Mouse (Mus musculus): ENCODE measurements around the gene Mgat5. TPM values are rescaled to one million over a fixed set of nuclear protein-coding genes. Genes with fewer than 3 reads are reported as not detected.

Gene Mgat5
- total and polyA plus RNA-seq, 2 experiments from 2014 or later = 2.1 to 11.2 TPM

GRCm38 (mm10) chr1:127273363-127273762, 68.5 kb downstream of the Mgat5 start:
- WGBS = 38% methylated on average over 5 of the region's 5 CpGs
- Histone ChIP-seq H3K4me1 (ENCODE audit: control insufficient read depth, insufficient read depth) (peaks cover 16% of the 10 kb centered on the region), H3K27me3 (ENCODE audit: control insufficient read depth, insufficient read depth, low read length) (no peaks in the 10 kb centered on the region), H3K9me3 (replicated peaks; ENCODE audit: control insufficient read depth, low read length) (no peaks in the 10 kb centered on the region), H3K9ac (replicated peaks; ENCODE audit: low read depth, low read length) (no peak overlapping the region), H3K27ac (ENCODE audit: low read depth) (peak overlapping the region; percentile 83), H3K4me3 (ENCODE audit: low read depth, low read length) (no peak overlapping the region), H3K36me3 (replicated peaks; ENCODE audit: control insufficient read depth, insufficient read depth, low read length) (no peaks in the 10 kb centered on the region), H3K4me2 (ENCODE audit: low read depth, low read length) (peak overlapping the region; percentile 8; the same call in 1 of the 2 replicates)
- peak; percentile 77 for ATAC-seq (ENCODE audit: insufficient read depth, low read depth)
- no peak for TF ChIP-seq CTCF (IDR thresholded peaks at IDR 0.05; ENCODE audit: low read depth)
- TF ChIP-seq EP300 (IDR thresholded peaks at IDR 0.05; ENCODE audit: low read depth) = no peak
- peak; percentile 57 for DNase-seq (ENCODE audit: low spot score)

DNA sequence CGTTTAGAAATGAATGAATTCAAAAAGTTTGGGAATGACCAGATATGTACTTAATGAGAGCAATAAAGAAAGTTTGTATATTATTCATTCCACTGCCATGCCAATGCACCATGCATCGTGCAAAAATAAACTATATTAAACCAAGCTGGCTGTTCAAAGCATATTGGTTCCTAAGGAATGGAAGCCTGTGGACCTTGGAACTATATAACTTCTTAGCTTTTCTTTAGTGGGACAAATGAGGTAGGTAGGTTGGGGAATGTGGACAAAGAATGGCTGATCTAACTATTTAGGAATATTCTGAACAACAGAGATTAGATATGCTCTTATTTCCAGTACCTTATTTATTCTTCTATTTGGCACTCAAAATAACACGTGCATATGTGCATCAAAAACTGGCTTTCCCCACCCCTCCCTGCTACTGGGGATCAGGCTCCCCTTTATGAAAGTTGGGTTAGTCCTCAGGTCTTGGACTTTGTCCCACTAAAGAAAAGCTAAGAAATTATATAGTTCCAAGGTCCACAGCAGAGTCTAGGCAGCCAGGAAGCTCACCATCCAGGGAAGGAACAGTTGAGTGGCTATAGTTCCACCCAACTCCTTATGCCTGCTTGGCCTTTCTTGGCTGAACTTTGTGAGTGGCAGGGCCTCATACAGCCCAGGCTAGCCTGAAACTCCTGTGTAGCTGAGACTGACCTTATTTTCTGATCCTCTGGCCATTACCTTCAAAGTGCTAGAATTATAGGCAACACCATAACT, 70.9 kb downstream of the Mgat5 start:
- Histone ChIP-seq H3K4me1 (ENCODE audit: control insufficient read depth, insufficient read depth) (peaks cover 16% of the 10 kb centered on the region), H3K36me3 (replicated peaks; ENCODE audit: control insufficient read depth, insufficient read depth, low read length) (no peaks in the 10 kb centered on the region), H3K9me3 (replicated peaks; ENCODE audit: control insufficient read depth, low read length) (no peaks in the 10 kb centered on the region), H3K27ac (ENCODE audit: low read depth) (no peak overlapping the region), H3K27me3 (ENCODE audit: control insufficient read depth, insufficient read depth, low read length) (no peaks in the 10 kb centered on the region), H3K9ac (replicated peaks; ENCODE audit: low read depth, low read length) (no peak overlapping the region), H3K4me3 (ENCODE audit: low read depth, low read length) (no peak overlapping the region), H3K4me2 (ENCODE audit: low read depth, low read length) (no peak overlapping the region)
- ATAC-seq (ENCODE audit: insufficient read depth, low read depth) = no peak
- no peak for DNase-seq (ENCODE audit: low spot score)
- 86% methylated on average over 3 of the region's 3 CpGs for WGBS
- TF ChIP-seq EP300 (IDR thresholded peaks at IDR 0.05; ENCODE audit: low read depth) (no peak), CTCF (IDR thresholded peaks at IDR 0.05; ENCODE audit: low read depth) (no peak)

GRCm38 (mm10) chr1:127278067-127278466, 73.3 kb downstream of the Mgat5 start:
- no peak overlapping the region for H3K27ac ChIP-seq (ENCODE audit: low read depth)
- no peak overlapping the region for H3K4me3 ChIP-seq (ENCODE audit: low read depth, low read length)
- no peaks in the 10 kb centered on the region for H3K36me3 ChIP-seq (replicated peaks; ENCODE audit: control insufficient read depth, insufficient read depth, low read length)
- DNase-seq (ENCODE audit: low spot score) = no peak
- WGBS = 91% methylated on average over 3 of the region's 3 CpGs
- H3K4me1 ChIP-seq (ENCODE audit: control insufficient read depth, insufficient read depth) = peaks cover 12% of the 10 kb centered on the region
- ATAC-seq (ENCODE audit: insufficient read depth, low read depth) = no peak
- H3K27me3 ChIP-seq (ENCODE audit: control insufficient read depth, insufficient read depth, low read length) = no peaks in the 10 kb centered on the region
- no peak overlapping the region for H3K4me2 ChIP-seq (ENCODE audit: low read depth, low read length)
- no peaks in the 10 kb centered on the region for H3K9me3 ChIP-seq (replicated peaks; ENCODE audit: control insufficient read depth, low read length)
- TF ChIP-seq CTCF (IDR thresholded peaks at IDR 0.05; ENCODE audit: low read depth) (no peak), EP300 (IDR thresholded peaks at IDR 0.05; ENCODE audit: low read depth) (no peak)
- H3K9ac ChIP-seq (replicated peaks; ENCODE audit: low read depth, low read length) = no peak overlapping the region

DNA sequence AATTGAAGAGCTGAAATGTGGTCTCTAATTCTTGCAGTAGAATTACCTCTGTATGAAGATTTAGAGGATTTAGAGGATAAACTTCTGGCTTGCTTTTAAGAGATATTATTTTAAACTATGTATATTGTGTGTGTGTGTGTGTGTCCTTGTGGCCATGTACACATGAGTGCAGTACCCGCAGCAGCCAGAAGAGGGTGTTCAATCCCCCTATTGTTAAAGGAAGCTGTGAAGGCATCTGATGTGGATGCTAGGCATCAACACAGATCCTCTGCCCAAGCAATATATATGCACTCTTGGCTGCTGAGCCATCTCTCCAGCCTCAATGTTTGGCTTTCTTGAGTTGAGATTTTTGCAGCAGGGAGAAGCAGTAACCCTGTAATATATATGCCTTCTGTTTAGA, 75.4 kb downstream of the Mgat5 start:
- Histone ChIP-seq H3K27ac (ENCODE audit: low read depth) (no peak overlapping the region), H3K27me3 (ENCODE audit: control insufficient read depth, insufficient read depth, low read length) (no peaks in the 10 kb centered on the region), H3K9me3 (replicated peaks; ENCODE audit: control insufficient read depth, low read length) (no peaks in the 10 kb centered on the region), H3K4me1 (ENCODE audit: control insufficient read depth, insufficient read depth) (no peaks in the 10 kb centered on the region), H3K36me3 (replicated peaks; ENCODE audit: control insufficient read depth, insufficient read depth, low read length) (no peaks in the 10 kb centered on the region), H3K4me2 (ENCODE audit: low read depth, low read length) (no peak overlapping the region), H3K9ac (replicated peaks; ENCODE audit: low read depth, low read length) (no peak overlapping the region), H3K4me3 (ENCODE audit: low read depth, low read length) (no peak overlapping the region)
- no peak for TF ChIP-seq CTCF (IDR thresholded peaks at IDR 0.05; ENCODE audit: low read depth)
- TF ChIP-seq EP300 (IDR thresholded peaks at IDR 0.05; ENCODE audit: low read depth) = no peak
- no peak for ATAC-seq (ENCODE audit: insufficient read depth, low read depth)
- WGBS = 100% methylated on average over 1 of the region's 1 CpGs
- DNase-seq (ENCODE audit: low spot score) = no peak

- no peak for ATAC-seq (ENCODE audit: insufficient read depth, low read depth)
- no peaks in the 10 kb centered on the region for H3K4me1 ChIP-seq (ENCODE audit: control insufficient read depth, insufficient read depth)
- 86% methylated on average over 3 of the region's 3 CpGs for WGBS
These were observed 80.2 kb downstream of the Mgat5 start for GRCm38 (mm10) chr1:127284975-127285374.

DNA sequence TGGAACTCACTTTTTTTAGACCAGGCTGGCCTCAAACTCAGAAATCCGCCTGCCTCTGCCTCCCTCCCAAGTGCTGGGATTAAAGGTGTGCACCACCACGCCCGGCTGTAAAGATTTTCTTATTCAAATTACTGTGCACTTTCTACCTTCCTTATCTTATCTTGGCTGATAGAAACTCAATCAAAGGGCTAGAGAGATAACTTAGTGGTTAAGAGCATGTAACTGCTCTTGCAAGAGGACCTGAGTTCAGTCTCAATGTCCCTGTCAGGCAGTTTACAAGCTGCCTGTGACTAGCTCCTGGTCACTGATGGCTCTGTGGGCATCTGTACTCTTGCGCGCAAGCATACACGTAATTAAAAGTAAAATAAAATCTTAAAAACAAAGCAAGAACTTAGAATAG, 82.7 kb downstream of the Mgat5 start:
- Histone ChIP-seq H3K4me3 (ENCODE audit: low read depth, low read length) (no peak overlapping the region), H3K4me2 (ENCODE audit: low read depth, low read length) (no peak overlapping the region), H3K4me1 (ENCODE audit: control insufficient read depth, insufficient read depth) (no peaks in the 10 kb centered on the region), H3K27ac (ENCODE audit: low read depth) (no peak overlapping the region), H3K27me3 (ENCODE audit: control insufficient read depth, insufficient read depth, low read length) (no peaks in the 10 kb centered on the region), H3K9ac (replicated peaks; ENCODE audit: low read depth, low read length) (no peak overlapping the region), H3K9me3 (replicated peaks; ENCODE audit: control insufficient read depth, low read length) (no peaks in the 10 kb centered on the region), H3K36me3 (replicated peaks; ENCODE audit: control insufficient read depth, insufficient read depth, low read length) (no peaks in the 10 kb centered on the region)
- DNase-seq (ENCODE audit: low spot score) (no peak), ATAC-seq (ENCODE audit: insufficient read depth, low read depth) (no peak)
- WGBS = 83% methylated on average over 6 of the region's 6 CpGs
- TF ChIP-seq EP300 (IDR thresholded peaks at IDR 0.05; ENCODE audit: low read depth) (no peak), CTCF (IDR thresholded peaks at IDR 0.05; ENCODE audit: low read depth) (no peak)

More at GRCm38 (mm10) chr1:127284975-127285374, 80.2 kb downstream of the Mgat5 start:
- no peaks in the 10 kb centered on the region for H3K36me3 ChIP-seq (replicated peaks; ENCODE audit: control insufficient read depth, insufficient read depth, low read length)
- H3K27me3 ChIP-seq (ENCODE audit: control insufficient read depth, insufficient read depth, low read length) = no peaks in the 10 kb centered on the region
- no peak for DNase-seq (ENCODE audit: low spot score)
- H3K4me2 ChIP-seq (ENCODE audit: low read depth, low read length) = no peak overlapping the region
- H3K27ac ChIP-seq (ENCODE audit: low read depth) = no peak overlapping the region
- no peak overlapping the region for H3K4me3 ChIP-seq (ENCODE audit: low read depth, low read length)
- TF ChIP-seq CTCF (IDR thresholded peaks at IDR 0.05; ENCODE audit: low read depth) (no peak), EP300 (IDR thresholded peaks at IDR 0.05; ENCODE audit: low read depth) (no peak)
- no peaks in the 10 kb centered on the region for H3K9me3 ChIP-seq (replicated peaks; ENCODE audit: control insufficient read depth, low read length)
- no peak overlapping the region for H3K9ac ChIP-seq (replicated peaks; ENCODE audit: low read depth, low read length)

Data from heart, postnatal 0 days (tissue).